Mouse (Mus musculus) olfactory bulb, adult 2 months (tissue): Measurements from ENCODE around the gene Tbpl1. TPM values are rescaled to one million over a fixed set of nuclear protein-coding genes. Genes with fewer than 3 reads are reported as not detected.

Experiments
- H3K27ac ChIP-seq: fragments of 200-500 bp; 2 replicates; pipeline ENCODE4 v1.5.1; 2012; ENCODE audit warnings: low read depth, low read length; ENCODE audit not compliant: insufficient read depth
- H3K4me1 ChIP-seq: fragments of 200-500 bp; 2 replicates; pipeline ENCODE4 v1.6.1; 2012; ENCODE audit warnings: low read length; ENCODE audit not compliant: control insufficient read depth, insufficient read depth
- H3K4me3 ChIP-seq: fragments of 200-500 bp; 2 replicates; pipeline ENCODE4 v1.5.1; 2012; ENCODE audit warnings: mild to moderate bottlenecking, low read depth, low read length, moderate library complexity; ENCODE audit not compliant: insufficient read depth
- CTCF ChIP-seq: fragments of 200-500 bp; IDR thresholded peaks from 2 replicates; pipeline ENCODE4 v1.5.1; 2012; ENCODE audit warnings: low read depth, mild to moderate bottlenecking, low read length, moderate library complexity; ENCODE audit not compliant: insufficient read depth
- POLR2A ChIP-seq: fragments of 200-500 bp; IDR thresholded peaks from 2 replicates; pipeline ENCODE4 v1.6.1; 2012; ENCODE audit warnings: mild to moderate bottlenecking, low read depth, low read length, moderate library complexity; ENCODE audit not compliant: insufficient read depth
- WGBS: fragments of 180-500 bp; shearing (Covaris S2); methylation state at CpG from one replicate; pipeline ENCODE4 v1.1.7; 2018; 5-methylcytosine and 5-hydroxymethylcytosine counted together
- polyA plus RNA-seq: library from polyadenylated mRNA; stranded (reverse); fragments of >200 nt; gene quantifications from 2 replicates; pipeline ENCODE4 v1.2.4, GENCODE M21; 2012; ENCODE audit warnings: low replicate concordance; ENCODE audit not compliant: missing spikeins, insufficient read depth, insufficient read length

The Tbpl1 gene
- polyA plus RNA-seq, 1 experiment, result not detected

GRCm38 (mm10) chr10:22659386-22659725, 72.4 kb downstream of the Tbpl1 start:
- Histone ChIP-seq H3K4me3 (no peak overlapping the region), H3K27ac (no peak overlapping the region), H3K4me1 (no peaks in the 10 kb centered on the region)
- WGBS, result 76% methylated on average over 10 of the region's 10 CpGs
- TF ChIP-seq CTCF, result no peak
- TF ChIP-seq POLR2A, result no peak

- no peak for TF ChIP-seq POLR2A
- TF ChIP-seq CTCF, result no peak
- no peak overlapping the region for H3K27ac ChIP-seq
- no peaks in the 10 kb centered on the region for H3K4me1 ChIP-seq
- 21% methylated on average over 23 of the region's 23 CpGs for WGBS
- H3K4me3 ChIP-seq, result no peak overlapping the region
Observed at GRCm38 (mm10) chr10:22658534-22659385, 73.0 kb downstream of the Tbpl1 start.

Other genes with a start within 250 kb of the Tbpl1 start
- gene Slc2a12, start 86.9 kb downstream of the Tbpl1 start, polyA plus RNA-seq, result not detected in 2 replicates
- gene Tcf21, start 88.2 kb upstream of the Tbpl1 start, polyA plus RNA-seq, result not detected in 2 replicates